Mouse (Mus musculus): ENCODE results near the gene Elovl5.
"Not testable (repeated sequence)": the region's sequence is repeated elsewhere in the genome, so short reads cannot be mapped to it uniquely, and the experiment has no call there.

The Elovl5 gene

DNA sequence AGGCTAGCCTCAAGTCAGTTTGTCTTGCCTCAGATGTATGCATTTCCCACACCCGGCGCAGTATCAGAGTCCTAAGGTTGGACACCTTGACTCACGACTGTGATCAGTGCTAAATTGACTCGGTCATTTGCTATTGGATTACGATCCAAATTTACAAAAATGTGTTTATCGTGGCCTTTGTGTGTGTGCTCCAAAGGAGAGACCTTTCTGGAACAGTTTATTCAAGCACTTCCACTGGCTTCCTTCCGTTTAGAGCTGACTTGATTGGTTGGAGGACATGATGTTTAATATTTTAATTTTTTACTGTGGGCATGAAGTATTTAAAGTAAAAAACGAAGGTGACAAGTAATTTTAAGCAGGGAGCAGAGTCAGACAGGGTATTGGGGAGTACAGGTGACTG lies 38.8 kb downstream of the Elovl5 start:
- DNase-seq: no peak

DNA sequence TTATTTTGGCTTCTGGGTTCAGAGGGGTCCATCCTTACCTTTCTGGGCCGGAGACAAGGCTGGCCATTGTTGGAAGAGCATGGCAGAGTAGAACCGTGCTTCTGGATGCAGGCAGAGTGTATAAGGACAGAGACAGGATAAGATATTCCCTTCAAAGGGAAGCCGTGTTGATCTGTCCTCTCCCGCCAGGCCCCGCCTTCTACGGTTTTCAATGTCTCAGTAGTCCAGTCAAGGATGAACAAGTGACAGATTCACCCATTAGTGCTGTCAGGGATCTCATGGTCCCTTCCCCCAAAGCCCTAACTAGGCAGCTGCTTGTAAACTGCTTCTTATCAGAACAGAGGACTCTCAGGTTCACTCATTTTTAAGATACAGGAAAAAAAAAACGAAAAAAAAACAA lies 41.2 kb downstream of the Elovl5 start:
- DNase-seq: no peak

DNA sequence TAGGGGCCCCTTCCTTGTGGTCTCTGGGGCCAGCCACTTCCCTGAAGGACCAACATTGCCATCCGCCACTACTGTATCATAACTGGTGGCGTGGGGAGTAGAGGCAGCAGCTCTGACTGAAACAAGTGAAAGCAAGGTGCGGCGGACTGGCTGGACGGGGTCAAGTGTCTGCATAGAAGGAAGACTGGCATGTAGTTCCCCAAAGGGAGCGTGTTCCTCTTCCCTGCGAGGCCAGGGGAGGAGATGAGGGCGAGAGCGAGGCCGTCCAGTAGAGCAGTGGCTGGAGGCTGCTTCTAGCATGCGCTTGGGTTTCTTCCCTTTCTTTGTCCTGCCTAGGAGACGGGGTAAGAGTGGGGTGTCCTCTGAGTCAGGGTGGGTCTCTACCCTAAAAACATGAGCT lies 42.6 kb downstream of the Elovl5 start:
- DNase-seq: no peak

DNA sequence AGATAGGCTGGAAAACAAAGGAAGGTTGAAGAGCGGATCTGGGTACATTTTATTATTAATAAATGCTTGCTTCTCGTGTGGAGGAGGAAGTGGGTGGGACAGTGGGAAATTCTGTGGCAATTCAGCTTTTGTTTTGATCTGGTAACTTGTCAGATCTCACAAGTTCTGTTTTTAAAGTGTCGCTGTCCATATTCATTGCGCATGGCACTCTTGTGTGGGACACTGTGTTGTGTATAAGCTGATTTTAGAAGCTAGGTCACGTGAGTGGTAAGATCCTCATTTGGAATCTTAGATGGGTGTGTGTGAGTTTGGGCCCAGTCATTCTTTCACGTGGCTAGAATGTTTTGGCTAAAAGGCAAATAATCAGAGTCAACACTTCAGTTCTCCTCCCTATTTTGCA lies 44.2 kb downstream of the Elovl5 start:
- DNase-seq: no peak

DNA sequence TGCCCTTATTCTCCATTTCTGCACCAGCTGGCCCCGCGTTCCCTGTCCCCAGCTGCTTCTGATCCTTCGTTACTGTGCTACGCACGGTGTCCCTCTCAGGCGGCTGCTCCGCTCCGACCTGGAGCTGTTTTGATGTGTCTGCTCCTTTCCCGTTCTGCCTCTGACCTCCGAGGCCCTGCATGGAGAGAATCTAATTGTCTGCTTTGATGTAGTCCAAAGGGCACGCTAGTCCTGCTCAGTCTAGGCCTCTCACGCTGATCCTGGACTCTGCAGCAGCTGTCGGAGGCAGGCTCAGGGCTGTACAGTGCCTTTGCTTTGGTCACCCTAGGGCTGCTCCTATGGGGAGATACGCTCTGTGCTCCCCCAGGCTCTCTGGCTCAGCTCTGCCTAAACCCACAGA lies 46.9 kb downstream of the Elovl5 start:
- no peak for DNase-seq

DNA sequence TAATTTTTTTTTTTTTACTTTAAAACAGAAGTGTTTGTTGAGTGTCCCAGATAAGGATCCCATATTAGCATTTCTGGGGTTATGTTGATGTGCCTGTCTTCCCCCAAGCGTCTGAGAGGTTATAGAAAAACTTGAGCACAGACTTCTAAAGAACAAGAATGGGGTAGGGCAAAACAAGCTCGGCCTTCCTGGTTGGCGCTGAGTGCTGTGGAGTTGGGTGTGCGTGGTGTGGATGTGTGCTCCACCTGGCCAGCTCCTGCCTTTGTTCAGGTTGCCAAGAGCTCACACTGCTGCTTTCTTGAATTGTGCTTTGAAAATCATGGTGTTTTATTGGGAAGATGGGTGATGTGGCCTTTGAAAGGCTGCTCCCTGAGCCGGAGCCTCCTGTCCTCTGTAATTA lies 48.1 kb downstream of the Elovl5 start:
- no peak for DNase-seq

DNA sequence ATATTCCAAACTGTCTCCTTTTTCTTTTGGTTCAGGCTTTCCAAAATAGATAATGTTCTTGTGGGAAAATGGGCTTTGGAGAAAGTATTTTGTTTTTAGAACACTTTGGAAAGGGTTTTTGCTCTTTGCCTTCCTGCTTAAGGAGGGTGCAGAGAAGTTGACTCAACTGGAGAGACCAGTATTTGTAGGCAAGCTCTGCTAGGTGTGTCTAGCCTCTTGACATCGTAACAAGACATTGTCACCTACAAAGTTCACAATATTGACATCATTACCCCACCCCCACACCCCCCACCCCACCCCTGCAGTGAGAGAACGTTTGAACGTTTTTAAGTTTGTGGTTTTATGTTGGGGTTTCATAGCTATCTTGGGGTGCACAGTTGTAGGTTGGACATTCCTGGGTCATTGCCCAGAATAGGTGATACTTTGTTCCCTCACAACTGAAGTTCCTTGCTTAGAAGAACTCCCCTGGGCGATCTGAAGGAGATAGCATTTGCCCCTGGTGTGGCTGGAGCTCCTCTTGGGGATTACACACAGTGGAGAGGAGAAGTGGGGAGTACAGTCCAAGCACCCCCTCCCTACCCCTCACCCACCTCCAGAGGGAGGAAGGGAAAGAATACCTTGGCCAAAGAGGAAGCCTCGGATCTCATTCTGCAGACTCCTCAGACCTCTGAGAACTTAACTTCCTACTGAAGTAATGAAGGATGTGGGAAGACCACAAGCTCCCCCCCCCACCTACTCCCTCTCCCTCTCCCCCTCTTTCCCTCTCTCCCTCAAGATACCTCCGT lies 48.8 kb downstream of the Elovl5 start:
- no peak for DNase-seq

DNA sequence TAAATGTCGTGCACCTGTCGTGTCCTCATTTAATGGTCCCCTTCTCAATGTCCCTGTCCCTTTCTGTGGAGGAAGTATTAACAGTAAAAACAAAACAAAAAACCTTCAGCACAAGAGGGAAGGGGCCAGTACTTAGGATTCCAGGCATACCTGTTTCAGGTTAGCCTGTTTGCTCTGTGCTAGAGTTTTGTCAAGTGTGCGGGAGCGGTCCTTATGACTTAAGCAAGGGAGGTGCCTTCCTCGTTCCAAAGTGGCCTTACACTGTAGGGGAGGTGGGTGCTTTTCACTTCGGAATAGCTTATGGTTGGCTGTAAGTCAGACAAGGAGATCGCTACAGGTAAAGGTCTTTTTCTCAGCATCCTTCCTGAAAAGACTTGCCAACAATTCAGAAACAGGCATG lies 49.7 kb downstream of the Elovl5 start:
- no peak for DNase-seq

DNA sequence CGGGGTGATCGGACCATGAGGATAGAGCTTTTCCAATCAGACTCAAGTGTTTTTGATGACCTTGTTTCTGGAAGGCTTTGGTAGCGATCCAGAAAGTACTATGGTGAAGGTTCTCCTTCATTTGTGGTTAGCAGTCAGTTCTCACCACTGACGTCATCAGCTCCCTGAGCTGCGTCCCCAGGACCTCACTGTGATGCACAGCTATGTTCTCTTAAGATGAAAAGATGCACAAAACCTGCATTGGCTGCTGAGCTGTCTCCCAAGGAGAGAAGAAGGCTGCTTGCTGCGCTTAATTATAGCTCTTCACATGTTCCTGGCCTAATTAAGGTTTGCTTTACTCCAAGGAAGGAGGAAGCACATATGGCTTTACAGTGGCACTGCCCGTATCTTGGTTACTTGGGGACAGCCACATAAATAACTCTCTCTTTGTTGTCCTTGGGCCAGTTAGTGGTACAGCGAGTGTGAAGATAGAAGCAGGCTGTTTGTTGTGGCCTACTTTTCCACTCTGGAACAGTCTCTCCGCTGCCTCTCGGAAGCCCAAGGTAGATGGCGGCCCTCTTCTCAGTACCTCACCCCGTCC lies 50.5 kb downstream of the Elovl5 start:
- no peak for DNase-seq

DNA sequence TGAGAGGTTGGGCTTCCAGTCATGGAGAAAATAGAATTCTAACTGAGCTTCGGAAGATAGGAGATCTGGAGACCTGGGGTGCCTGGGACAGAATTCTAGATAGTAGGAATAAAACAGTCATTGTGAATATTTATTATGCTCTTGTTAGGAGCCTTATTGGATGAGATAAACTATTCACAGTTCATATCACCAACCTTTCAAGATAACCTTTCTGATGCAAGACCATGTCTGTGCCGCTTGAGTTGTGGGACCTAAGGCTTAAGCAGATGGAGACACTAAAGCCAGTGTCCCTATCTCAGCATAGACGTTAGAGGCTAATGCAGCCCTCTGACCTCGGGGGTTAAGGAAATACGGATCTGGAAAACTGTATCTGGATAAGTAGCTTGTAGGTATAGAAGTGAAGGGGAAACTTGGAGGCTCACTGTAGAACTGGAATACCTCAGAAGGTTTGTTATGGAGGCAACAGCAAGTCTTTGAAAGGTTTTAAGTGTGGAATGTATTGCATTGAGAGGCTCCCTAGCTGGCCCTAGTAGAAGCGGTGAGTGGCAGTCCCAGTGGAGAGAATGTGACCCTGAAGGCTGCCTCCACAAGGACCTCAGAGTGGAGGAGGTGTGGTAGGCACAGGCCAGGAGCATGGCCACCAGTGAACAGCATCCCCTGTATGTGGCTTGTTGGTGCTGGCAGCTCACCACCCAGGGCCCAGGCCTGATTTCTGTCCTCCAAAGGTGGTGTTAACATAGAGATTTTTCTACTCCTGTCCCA lies 52.2 kb downstream of the Elovl5 start:
- DNase-seq: no peak

DNA sequence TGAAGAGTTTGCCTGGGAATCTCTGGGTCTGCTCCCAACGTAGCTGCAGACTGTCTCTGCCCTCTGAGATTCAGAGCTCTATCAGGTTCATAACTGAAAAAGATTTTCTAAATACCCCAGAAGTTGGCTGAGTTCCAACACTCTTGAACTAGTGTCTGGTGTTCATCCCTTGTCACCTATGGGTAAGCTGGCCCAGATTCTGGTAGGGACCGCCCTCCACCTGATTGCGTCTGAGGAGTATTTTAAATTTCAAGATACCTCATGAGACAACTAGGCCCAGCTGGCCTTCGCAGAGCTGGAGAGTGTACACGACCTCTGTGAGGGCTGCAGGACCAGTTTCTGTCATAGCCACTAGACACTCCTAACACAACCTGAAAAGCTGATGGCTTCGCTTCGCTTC lies 61.8 kb downstream of the Elovl5 start:
- no peak for DNase-seq

DNA sequence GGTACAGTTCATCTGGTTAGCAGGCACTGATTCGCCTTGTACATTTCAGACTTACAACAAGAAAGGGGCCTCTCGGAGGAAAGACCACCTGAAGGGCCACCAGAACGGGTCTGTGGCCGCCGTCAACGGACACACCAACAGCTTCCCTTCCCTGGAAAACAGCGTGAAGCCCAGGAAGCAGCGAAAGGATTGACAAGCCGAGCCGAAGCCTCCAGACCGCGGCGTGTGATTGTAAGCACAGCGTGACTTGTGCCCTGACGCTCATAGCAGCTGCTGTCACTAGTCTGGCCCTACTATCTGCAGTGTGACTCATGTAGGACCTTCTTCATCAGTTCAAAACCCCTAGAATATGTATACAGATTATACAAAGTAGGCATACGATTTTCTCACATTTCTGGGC lies 65.5 kb downstream of the Elovl5 start:
- no peak for DNase-seq

DNA sequence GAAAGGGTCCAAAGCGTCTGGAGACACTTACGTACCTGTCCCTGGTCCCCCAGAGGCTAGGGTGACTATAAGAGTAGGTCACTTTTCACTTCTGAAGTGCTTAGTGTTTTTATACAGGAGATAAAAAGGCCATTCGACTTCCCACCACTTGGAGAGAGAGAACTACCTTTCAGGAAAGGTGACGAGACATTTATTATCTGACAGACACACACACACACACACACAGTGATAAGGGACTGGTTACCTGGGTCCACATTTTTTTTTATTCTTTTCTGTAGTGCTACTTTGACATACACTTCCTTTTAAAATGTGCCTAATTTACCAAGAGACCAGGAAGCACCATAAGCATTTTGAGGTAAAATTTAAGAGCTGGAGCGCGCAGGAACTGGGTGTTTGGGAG lies 66.4 kb downstream of the Elovl5 start:
- no peak for DNase-seq

DNA sequence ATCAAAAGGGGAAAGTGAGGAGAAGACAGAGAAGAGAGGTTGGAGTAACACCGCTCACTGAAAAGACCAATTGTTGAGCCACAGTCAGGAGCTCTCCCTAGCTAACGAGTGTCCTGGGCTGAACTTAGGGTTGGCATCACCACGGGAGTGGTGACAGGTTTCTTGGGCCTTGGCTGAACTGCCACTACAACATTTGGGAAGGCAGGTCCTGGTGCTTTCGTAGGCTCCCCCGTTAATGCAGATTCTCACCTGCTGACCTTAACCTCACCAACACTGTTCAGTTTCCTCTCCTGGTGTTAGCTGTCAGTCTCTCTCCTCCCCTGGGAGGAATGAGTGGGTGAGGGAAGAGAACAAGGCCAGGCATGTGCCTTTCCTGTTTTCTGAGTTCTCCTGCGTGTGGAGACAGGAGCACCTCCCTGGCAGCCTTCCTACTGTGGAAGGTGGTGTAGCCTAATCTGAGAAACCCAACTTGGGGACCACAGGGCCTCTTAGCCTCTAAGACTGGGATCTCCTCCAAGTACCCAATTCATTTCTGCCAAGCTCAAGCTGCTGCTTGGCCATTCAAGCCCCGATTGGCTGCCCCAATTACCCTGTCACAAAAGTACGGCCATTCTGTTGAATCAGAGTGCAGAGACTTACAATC lies 69.1 kb downstream of the Elovl5 start:
- DNase-seq: no peak

DNA sequence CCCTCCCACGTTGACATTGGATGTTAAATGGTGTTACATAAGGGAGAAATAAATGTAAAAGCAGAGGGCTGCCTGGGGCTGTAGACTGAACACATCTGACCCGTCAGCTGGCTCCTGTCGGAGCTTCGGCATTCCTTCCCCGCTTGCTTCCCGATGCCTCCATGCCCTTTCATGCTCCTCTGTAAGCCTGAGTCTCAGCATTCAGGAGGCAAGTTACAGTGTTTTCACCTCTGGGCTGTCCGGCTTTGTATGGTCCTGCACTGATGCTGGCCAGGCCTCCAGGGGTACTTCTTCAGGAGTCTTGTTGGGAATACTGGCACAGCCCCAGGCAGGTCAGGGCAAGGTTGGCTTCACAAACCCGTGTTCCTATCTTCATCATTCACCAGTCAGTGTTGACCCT lies 72.5 kb downstream of the Elovl5 start:
- no peak for DNase-seq

DNA sequence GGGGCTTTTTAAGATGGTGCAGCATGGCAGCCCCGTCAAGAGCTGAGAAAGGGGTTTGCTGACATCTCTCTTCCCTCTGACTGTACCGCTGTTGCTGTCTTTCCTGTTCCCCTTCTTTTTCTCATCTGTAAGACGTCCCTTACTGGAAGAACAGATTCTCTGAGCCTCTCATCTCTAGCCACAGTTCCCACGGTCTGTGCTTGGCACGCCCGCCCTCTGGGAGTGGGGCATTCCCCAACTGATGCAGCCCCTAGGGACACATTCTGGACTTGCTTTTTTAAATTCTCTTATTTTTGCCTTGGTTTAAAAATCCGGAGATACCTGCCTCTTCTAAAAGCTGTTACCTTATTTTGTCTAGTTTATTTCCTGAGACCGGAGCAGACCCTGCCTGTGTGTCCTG lies 73.1 kb downstream of the Elovl5 start:
- peak; percentile 39 to 51 for DNase-seq

DNA sequence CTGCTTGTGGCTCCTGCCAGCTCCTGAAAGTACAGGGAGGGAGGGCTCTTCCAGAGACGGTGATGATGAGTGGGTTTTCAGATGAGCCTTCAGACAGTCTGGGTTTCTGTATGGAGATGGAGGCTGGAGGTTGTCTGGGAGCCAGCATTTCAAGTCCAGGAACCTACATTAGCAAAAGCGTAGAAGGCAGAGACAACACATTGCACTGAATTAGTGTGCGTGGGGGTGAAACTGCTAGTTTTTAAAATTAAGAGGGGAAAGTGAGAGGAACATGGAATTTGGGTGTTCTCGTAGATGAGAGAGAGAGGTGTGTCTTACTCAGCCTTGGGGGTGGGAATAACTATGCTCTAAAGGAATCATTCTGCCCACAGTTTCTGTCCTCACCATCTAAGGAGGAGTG lies 74.5 kb downstream of the Elovl5 start:
- DNase-seq: no peak

DNA sequence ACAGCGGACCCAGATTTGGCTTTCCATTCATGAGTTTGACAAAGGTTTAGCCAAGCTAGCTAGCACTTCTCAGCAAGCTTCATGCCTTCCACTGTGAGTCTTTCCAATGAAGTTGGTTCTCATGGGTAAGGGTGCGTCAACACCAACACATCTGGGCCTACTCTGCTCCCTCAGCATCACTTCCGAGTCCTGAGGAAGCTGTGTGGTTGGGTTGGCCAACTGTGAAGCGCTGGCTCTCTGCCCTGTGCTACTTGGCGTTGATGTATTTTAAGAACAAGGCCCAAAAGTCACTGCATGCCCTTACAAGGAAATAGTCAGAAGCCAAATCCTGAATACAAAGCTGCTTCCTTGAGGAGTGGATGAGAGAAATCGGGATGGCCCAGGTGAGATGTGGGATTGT lies 75.1 kb downstream of the Elovl5 start:
- DNase-seq: peak; percentile 58 to 69

DNA sequence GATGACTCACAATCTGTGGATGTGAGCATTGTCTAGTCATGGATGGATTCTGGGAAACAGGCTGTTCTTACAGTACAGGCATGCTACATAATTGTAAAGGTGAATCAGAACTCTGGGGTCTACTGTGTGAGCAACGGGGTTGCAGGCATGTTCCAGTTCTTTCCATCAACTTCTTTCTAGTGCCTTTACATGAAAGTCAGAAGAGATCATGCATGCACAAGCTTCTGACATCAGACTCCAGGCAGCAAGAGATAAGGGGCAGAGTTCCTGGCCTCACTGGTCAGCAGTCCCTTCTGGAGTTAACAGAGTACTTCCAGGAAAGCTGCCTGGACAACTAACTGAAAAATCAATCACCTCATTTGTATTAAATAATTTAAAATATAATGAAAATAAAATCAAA lies 75.9 kb downstream of the Elovl5 start:
- no peak for DNase-seq

DNA sequence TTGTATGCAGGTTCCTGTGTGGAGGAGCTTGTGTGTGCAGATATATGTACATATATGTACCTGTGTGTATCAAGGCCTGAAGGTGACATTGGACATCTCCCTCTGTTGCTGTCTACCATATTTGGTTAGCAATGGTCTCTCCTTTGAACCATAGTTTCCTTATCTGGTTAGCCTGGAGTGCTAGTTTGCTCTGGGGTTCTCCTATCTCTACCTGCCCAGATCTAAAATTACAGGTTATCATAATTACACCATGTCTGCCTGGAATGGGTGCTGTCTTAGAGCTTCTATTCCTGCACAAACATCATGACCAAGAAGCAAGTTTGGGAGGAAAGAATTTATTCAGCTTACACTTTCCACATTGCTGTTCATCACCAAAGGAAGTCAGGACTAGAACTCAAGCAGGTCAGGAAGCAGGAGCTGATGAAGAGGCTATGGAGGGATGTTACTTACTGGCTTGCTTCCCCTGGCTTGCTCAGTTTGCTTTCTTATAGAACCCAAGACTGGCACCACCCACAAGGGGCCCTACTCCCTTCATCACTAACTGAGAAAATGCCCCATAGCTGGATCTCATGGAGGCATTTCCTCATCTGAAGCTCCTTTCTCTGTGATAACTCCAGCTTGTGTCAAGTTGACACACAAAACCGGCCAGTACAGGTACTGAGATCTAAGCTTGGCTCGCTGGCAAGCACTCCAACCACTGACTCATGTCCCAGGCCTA lies 76.5 kb downstream of the Elovl5 start:
- DNase-seq: not testable (repeated sequence)

DNA sequence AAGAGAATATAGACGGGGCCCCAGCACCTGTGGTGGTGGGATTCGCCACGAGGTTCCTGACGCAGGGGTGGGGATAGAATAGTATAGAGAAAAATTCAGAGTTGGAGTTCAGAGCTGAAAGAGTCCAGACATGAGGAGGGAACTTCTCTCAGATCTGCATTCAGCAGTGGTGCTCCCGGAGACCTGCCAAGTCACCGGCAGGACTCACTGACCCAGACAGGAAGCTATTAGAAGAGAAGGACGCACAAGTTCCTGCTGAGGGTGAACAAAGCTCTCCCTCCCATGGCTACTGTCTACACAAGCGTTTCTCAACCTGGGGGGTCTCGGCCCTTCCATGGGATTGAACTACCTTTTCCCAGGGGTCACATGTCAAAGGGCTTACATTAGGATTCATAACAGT lies 78.1 kb downstream of the Elovl5 start:
- DNase-seq: no peak

DNA sequence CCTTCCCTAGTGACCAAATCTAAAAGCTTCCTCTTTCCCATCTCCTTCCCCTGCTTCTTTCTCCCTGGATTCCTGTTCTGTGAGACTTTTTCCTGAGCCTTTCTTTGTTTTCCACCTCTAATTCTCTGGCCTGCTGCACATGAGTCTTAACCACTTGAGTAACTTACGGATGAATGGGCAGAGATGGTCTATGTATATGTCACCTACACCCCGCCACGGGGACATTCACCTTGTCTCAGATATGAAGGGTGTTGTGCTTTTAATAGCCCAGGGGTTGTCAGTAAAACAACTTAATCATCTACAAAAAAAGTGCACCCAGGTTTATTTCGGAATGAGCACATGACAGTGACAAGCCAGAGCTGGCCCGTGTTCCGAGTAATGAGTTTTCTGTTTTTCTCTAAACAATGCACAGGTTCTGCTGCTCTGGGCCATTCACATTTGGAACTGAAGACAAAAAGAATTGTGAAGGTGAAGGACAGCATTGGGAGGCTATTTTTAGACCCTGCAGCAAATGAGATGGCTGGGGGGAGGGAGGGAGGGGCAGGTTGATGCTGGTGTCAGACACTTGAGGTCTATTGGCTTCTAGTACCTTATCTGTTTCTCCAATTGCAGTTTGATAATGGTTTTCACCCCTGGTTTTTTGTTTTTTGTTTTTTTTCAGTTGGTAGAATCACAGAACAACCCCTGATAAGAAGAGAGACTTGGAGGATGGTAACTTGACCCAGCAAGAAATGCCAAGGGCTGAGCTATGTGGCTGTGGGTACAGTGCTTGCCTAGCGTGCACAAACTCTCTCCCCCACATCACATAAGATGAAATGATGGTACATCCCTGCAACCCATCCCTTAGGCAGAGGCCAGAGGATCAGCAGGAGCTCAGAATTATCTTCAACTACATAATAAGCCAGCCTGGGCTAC lies 83.7 kb downstream of the Elovl5 start:
- DNase-seq: no peak
